Mouse (Mus musculus) mesoderm, embryonic 11.5 days (tissue): Measurements from ENCODE around the gene Rras.

ENCODE experiments used
- DNase-seq: peaks from one replicate; pipeline ENCODE4 v3.0.0-alpha.2; 2012; ENCODE audit warnings: low read depth, low spot score

The Rras gene

GRCm38 (mm10) chr7:45017242-45018061 lies at the start of gene Rras:
Rras (plus strand) TSS chr7:45017961.
- peak; percentile 97 for DNase-seq

GRCm38 (mm10) chr7:44970231-44970691 lies 47.5 kb upstream of the Rras start:
- DNase-seq: peak; percentile 92

DNA sequence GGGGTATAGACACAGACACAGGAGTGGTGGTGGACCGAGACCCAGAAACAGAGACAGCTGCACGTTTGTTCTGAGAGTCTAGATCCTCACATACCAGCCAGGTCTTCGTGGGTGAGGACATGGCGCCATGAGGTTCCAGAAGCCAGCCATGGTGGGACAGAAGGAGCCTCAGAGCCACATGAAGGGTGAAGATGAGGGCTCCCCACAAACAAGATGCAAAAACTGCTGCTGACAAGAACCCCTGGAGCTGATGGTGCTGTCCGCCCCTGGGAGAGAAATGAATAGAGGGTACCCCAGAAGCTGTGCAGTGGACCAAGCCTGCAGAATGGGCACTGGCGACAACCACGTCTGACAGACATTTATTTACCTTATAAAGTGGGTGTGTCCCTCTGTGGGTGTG lies 46.6 kb upstream of the Rras start:
- DNase-seq: no peak

DNA sequence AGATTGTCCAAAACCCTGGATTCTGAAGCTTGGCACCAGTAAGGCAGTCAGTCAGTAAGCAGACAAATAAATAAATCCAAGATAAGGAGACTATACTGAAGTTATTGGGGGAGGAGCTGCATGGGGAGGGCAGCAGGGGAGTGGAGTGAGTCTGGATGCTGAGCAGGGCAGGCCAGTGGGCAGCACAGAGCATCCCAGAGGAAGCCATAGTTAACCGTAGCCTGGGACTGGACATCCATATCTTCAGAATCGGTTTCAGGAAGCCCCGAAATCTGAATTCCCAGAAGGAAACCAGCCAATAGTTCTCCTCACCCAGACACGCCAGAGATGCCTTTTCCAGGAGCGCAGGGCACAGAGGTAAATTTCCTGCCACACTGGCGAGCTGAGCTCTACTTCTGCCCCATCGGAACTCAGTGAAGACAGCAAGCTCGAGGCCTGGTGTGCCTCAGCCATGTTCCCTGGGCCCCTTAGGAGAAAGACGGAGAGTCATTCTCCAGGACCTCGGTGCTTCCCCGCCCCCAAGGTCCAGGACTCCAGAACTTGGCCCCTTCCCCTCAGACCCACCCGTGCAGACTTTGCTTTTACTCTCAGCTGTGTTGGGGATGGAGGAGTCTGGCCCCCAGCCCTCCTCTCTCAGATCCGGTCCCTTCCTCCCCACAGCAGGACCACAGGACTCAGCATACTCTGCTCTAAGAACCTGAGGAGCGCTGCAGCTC lies 44.2 kb upstream of the Rras start:
- no peak for DNase-seq

DNA sequence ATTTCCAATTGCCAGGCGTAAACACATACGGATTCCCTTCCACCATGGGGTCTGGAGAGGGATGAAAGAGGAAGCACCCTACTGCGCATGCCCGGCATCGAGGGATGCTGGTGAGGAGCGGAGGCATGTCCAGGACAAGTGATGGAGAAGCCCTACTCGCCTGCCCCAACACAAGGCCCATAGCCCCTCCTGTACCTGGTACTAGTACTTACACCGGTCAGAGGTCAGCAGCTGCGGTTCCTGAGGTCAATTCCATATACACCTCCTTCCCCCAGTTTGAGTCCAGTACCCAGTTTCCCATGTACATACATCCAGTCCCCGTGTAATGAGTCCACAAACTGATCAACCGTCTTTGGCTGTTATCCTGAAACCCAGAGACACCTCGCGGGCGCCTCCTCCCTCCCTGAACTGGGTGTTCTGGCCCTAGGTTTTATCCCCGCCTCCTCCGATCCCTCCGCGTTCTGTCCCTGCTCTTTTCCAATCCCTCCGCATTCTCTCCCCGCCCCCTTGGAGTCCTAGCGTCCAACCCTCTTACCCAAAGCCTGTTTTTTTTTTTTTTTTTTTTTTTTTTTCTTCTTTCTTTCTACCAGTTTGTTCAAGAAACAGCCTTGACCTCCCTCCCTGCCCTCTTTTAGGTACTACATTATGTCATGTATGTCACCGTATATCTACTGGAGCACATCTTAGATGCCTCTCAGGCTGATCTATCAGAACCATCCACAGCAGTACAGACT lies 43.2 kb upstream of the Rras start, which contains the start of gene Cpt1c:
Cpt1c (minus strand) TSS at position 469 of the 734 bp plus-strand sequence.
- peak; percentile 89 for DNase-seq

DNA sequence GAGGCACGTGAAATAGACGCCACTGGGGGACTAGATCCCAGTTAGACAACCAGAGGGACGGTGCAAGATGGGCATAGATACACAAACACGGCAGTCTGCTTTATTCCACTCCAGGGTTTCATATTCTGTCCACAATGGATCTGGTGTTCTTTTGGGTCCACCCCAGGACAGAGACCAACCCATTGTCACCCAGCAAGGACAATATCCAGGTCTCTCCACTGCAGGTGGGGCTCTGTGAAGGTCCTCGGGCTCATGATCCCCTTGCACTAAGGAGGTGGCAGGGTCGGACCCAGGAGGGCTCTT lies 42.7 kb upstream of the Rras start:
- no peak for DNase-seq

GRCm38 (mm10) chr7:44978300-44978699 lies 39.5 kb upstream of the Rras start:
- DNase-seq: no peak

DNA sequence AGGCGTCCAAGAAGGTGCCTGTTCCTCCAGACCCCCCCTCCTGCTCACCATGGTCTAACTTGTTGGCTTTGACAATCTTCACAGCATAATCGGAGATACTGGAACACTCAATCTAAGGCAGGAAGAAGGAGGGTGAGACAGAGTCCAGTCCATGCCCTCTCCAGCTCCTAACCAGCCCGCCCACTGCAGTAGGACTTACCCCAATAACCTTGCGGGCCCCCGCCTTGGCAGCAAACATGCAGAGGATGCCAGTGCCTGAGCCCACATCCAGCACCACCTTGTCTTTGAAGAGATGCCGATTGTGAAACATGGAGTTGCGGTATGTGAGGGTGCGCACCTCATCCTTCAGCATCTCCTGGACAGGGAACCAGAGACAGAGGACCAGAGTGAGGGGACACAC lies 36.2 kb upstream of the Rras start:
- DNase-seq: no peak

DNA sequence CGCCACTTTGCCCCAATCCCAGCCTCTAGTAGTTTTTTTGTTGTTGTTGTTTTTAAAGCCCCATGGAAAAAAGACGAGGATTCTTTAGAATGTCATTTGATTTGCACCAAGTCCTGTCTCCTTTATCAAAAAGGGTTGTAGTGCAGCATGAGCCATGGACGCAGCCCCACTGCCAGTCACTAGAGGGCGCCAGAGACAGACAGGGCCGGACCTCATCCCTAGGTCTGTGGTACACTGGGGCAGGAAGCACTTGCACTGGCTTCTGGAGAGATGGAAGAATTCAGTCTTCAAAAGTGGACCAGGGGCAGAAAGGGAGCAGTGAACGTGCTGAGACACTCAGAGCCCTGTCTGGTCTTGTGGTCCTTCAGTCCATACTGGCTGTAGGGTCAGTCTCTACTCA lies 34.7 kb upstream of the Rras start:
- peak; percentile 87 for DNase-seq

DNA sequence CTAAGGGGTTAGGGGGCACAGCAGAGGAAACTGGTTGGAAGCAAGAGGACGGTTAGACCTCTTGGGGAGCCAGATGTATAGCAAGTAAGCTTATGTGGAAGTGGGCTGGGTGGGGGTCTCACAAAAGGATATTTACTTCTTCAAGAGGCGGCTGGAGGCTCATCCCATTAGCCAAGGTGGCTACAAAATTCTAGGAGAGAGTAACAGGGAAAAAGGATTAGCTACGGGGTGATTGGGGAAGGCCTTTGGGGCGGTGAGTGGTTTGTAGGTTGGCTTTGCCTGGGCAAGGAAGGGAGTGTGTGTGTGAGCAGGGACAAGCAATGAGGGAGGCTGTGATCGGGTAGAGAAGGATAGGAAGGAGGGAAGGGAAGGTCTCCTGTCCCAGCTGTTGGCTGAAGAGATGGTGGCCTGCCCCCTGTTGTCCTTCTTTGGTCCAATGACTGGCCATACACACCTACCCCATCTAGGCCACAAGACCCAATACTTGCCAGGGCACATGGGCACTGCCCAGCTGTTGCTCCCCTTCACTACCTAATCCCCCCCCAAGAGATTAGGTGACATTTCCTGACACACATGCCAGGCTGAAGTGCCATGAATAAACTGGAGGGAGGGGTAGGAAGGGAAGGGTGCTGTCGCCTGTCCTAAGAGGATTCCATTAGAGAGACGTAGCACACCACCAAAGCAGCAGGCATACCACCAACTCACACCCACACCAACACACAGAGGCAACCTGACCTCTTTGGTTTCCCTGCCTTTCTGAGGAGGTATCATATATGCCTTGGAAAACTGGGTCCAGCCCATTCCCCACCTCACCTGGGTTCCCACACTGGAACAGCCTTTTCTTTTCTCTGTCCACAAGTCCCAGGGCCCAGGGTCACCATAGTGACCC lies 33.6 kb upstream of the Rras start:
- no peak for DNase-seq

- no peak for DNase-seq
Observed at GRCm38 (mm10) chr7:44984833-44985164, 33.0 kb upstream of the Rras start.

GRCm38 (mm10) chr7:44985595-44986191 lies 32.1 kb upstream of the Rras start:
- DNase-seq: peak; percentile 91

GRCm38 (mm10) chr7:44986192-44986878 lies 31.4 kb upstream of the Rras start, which contains the start of gene Prmt1:
Prmt1 (minus strand) TSS chr7:44986568.
- DNase-seq: peak; percentile 100

GRCm38 (mm10) chr7:44986879-44987718 lies 30.7 kb upstream of the Rras start:
- DNase-seq: no peak

DNA sequence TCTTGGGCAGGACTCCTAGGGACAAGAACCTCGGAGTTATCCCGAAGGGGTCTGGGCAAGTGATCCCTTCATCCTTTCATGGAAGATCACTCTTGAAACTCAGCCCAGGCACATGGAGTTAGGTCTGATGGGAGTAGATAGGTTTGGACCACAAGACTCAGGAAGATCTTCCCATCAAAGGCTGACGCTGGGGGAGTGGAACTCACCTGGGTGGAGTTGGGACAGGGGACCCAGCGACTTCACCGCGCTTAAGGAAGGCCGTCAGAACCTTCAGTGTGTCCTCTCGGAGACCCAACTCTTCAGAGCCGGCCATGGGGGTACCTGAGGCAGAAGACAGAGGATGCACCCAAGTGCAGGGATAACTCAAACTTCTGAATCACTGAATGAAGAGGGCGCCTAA lies 21.1 kb upstream of the Rras start:
- DNase-seq: no peak

- peak; percentile 97 for DNase-seq
Observed at GRCm38 (mm10) chr7:44997231-44997939, 20.4 kb upstream of the Rras start, which contains the start of gene Irf3. Irf3 (plus strand) TSS chr7:44997648.

- DNase-seq: no peak
Observed at GRCm38 (mm10) chr7:44997940-44998428, 19.8 kb upstream of the Rras start.

DNA sequence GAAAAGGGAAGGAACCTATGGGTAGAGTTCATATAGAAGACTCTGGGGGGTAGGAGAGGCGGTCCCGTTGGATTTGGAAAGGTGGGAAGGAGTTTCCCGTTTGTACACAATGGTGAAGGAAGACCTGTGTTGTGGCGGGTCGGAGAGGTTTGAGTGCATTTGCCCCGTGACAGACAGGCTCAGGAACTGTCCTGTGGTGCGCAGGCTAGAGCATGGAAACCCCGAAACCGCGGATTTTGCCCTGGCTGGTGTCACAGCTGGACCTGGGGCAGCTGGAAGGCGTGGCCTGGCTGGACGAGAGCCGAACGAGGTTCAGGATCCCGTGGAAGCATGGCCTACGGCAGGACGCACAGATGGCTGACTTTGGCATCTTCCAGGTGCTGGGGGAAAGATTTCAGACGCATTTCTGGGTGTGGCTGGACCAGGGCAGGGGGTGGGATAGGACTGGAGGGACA lies 19.2 kb upstream of the Rras start, which contains the start of gene Bcl2l12:
Bcl2l12 (minus strand) TSS at position 212 of the 455 bp plus-strand sequence.
- DNase-seq: peak; percentile 48
